Mouse (Mus musculus) testis, adult 2 months (tissue): ENCODE data around the gene Nucb1.

Source experiments
- CTCF ChIP-seq: fragments of 200-500 bp; IDR thresholded peaks from 2 replicates; pipeline ENCODE4 v1.5.1; 2012; ENCODE audit warnings: low read depth, mild to moderate bottlenecking, inconsistent platforms, low read length, moderate library complexity; ENCODE audit not compliant: control insufficient read depth, insufficient read depth, insufficient replicate concordance
- POLR2A ChIP-seq: fragments of 200-500 bp; IDR thresholded peaks from 2 replicates; pipeline ENCODE4 v1.6.1; 2012; ENCODE audit warnings: low read depth, mild to moderate bottlenecking, inconsistent platforms, low read length, moderate library complexity; ENCODE audit not compliant: control insufficient read depth

- TF ChIP-seq CTCF: no peak
- TF ChIP-seq POLR2A: no peak
Measured at GRCm38 (mm10) chr7:45551512-45551883, 41.3 kb upstream of the Nucb1 start.
